Mouse (Mus musculus): ENCODE data around the gene Garem2. TPM values are rescaled to one million over a fixed set of nuclear protein-coding genes. Genes with fewer than 3 reads are reported as not detected.

Garem2 gene
- polyA plus RNA-seq, 1 experiment from 2014 or later = 17.2 TPM

GRCm38 (mm10) chr5:30104339-30104738, 622 bp upstream of the Garem2 start:
- Histone ChIP-seq H3K27me3 (peaks cover 12% of the 10 kb centered on the region), H3K4me3 (peak overlapping the region; percentile 73), H3K4me2 (peak overlapping the region; percentile 91), H3K27ac (replicated peaks) (no peak overlapping the region), H3K9me3 (no peaks in the 10 kb centered on the region), H3K9ac (0 out of 2 replicates have a peak overlapping the region, but pooled peaks have one; percentile 86), H3K36me3 (no peaks in the 10 kb centered on the region), H3K4me1 (replicated peaks) (peaks cover 49% of the 10 kb centered on the region)
- ATAC-seq (ENCODE audit: low read depth) = 0 out of 2 replicates have a peak, but pooled peaks have one; percentile 0
- 2% methylated on average over 11 of the region's 12 CpGs for WGBS

DNA sequence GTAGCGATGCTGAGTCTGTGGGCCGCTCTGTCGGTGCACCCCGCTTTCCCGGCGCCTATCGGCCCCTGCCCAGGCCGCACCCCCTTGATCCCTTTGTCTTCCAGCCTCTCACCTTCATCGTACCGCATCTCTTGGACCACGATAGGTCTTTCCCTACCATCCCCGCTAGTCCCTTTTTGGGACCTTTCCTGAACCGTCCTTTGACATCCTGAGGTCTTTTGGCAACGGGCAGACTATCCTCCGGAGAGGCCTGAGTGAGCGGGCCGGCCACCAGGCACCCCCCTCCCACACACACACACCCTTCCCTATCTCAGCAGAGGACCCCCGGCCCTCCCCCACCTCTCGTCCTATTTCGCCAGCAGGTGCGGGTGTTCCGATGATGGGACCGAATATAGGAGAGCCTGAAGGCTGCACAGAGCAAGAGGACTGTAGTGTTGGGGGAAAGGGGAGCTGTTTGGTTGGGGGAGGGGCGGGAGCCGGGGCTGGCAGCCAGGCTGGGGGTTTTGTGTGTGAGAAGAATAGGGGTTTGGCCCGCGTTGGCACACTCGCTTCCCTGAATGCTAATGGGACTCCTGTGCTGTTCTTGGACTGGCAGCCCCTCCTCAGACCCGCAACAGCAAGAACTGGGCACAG, 823 bp downstream of the Garem2 start, which contains the start of gene 3110082J24Rik:
Gene 3110082J24Rik (minus strand): TSS at position 419 of the 633 bp plus-strand sequence.
- H3K4me2 ChIP-seq = peak within 1 kb of the TSS; percentile 91
- WGBS = 2% methylated on average over 29 of the region's 29 CpGs
- no peaks in the 10 kb centered on the region for H3K36me3 ChIP-seq
- H3K4me3 ChIP-seq = peak within 1 kb of the TSS; percentile 73
- H3K9me3 ChIP-seq = no peaks in the 10 kb centered on the region
- H3K27me3 ChIP-seq = peaks cover 12% of the 10 kb centered on the region
- peak; percentile 38 for ATAC-seq (ENCODE audit: low read depth)
- peak within 1 kb of the TSS; percentile 93 for H3K27ac ChIP-seq (replicated peaks)
- peak within 1 kb of the TSS; percentile 86 for H3K9ac ChIP-seq
- H3K4me1 ChIP-seq (replicated peaks) = peaks cover 63% of the 10 kb centered on the region

DNA sequence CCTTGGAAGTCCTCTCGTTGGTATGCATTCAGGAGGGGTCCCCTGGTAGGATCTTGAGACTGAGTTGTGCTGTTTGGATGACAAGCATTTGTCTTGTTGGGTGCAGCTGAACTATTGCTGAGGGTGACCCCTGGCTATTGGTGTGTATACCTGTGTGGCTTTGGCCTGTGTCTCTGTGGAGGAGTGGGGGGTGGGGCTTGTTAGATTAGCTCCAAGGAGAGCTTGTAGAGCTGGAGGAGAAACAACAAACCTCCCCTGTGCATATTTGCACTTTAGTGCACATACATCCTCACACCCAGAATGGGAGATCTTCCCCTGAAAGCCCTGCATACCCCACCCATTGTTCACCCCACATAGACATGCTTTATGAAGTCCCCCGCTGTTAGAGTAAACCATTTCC, 1.8 kb downstream of the Garem2 start:
- peak; percentile 0; the same call in 1 of the 2 replicates for ATAC-seq (ENCODE audit: low read depth)
- H3K27ac ChIP-seq (replicated peaks) = peak overlapping the region; percentile 93
- peaks cover 73% of the 10 kb centered on the region for H3K4me1 ChIP-seq (replicated peaks)
- H3K4me2 ChIP-seq = peak overlapping the region; percentile 91
- H3K9me3 ChIP-seq = no peaks in the 10 kb centered on the region
- peak overlapping the region; percentile 73 for H3K4me3 ChIP-seq
- whole genome bisulfite sequencing = 3% methylated on average over 2 of the region's 2 CpGs
- H3K36me3 ChIP-seq = no peaks in the 10 kb centered on the region
- peak overlapping the region; percentile 86 for H3K9ac ChIP-seq
- peaks cover 15% of the 10 kb centered on the region for H3K27me3 ChIP-seq

GRCm38 (mm10) chr5:30107186-30107585, 2.2 kb downstream of the Garem2 start:
- Histone ChIP-seq H3K9me3 (no peaks in the 10 kb centered on the region), H3K4me1 (replicated peaks) (peaks cover 77% of the 10 kb centered on the region), H3K9ac (peak overlapping the region; percentile 86), H3K4me3 (peak overlapping the region; percentile 73), H3K36me3 (no peaks in the 10 kb centered on the region; the same call in 1 of the 2 replicates), H3K4me2 (peak overlapping the region; percentile 91), H3K27ac (replicated peaks) (peak overlapping the region; percentile 93), H3K27me3 (peaks cover 19% of the 10 kb centered on the region)
- ATAC-seq (ENCODE audit: low read depth) = peak; percentile 51
- 0% methylated on average over 7 of the region's 7 CpGs for WGBS

GRCm38 (mm10) chr5:30107611-30108041, 2.7 kb downstream of the Garem2 start:
- peak overlapping the region; percentile 93 for H3K27ac ChIP-seq (replicated peaks)
- H3K9ac ChIP-seq = peak overlapping the region; percentile 86
- H3K4me3 ChIP-seq = peak overlapping the region; percentile 73
- no peaks in the 10 kb centered on the region for H3K9me3 ChIP-seq
- peaks cover 78% of the 10 kb centered on the region for H3K4me1 ChIP-seq (replicated peaks)
- peak; percentile 21 for ATAC-seq (ENCODE audit: low read depth)
- 2% methylated on average over 5 of the region's 5 CpGs for WGBS
- H3K4me2 ChIP-seq = peak overlapping the region; percentile 91
- H3K36me3 ChIP-seq = peaks cover 4% of the 10 kb centered on the region; the same call in 1 of the 2 replicates
- H3K27me3 ChIP-seq = peaks cover 23% of the 10 kb centered on the region

DNA sequence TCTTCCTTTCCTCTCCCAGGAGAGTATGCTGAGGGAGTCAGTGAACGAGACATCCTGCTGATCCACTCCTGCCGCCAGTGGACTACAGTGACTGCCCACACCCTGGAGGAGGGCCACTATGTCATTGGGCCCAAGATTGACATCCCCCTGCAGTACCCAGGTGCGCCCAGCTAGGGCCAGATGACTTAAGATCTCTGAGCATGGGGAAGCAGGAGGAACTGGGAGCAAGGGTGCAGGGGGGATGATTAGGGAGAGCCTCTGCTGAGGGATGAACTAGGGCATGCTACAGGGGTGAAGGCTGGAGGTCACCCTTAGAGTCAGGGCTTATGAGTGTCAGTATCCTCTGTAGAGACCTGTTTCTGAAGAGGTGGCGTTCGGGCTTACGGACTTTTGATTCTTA, 3.3 kb downstream of the Garem2 start:
- H3K4me3 ChIP-seq = peak overlapping the region; percentile 73
- peak overlapping the region; percentile 86 for H3K9ac ChIP-seq
- peak overlapping the region; percentile 93 for H3K27ac ChIP-seq (replicated peaks)
- WGBS = 60% methylated on average over 6 of the region's 6 CpGs
- peaks cover 8% of the 10 kb centered on the region; the same call in 1 of the 2 replicates for H3K36me3 ChIP-seq
- no peak for ATAC-seq (ENCODE audit: low read depth)
- H3K4me2 ChIP-seq = peak overlapping the region; percentile 91
- peaks cover 78% of the 10 kb centered on the region for H3K4me1 ChIP-seq (replicated peaks)
- no peaks in the 10 kb centered on the region for H3K9me3 ChIP-seq
- H3K27me3 ChIP-seq = peaks cover 27% of the 10 kb centered on the region

DNA sequence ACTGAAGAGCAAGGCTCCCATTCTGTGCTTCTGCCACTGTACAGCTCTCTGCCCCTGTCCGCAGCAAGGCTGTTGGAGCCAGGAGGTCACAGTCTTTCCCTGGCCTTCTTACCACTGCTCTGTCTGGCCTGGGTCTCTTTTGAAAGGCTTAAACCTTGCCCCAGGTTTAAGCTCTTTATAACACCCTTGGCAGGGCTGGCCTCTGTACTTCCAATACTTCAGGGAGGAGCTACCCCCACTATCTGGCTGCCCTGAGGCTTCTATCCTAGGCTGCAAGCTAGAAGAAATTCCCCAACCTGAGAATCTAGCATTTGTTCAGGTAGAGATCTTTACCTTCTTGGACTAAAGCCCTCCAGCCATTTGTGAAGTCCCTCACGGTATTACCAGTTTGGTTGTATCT, 4.9 kb downstream of the Garem2 start:
- peak overlapping the region; percentile 77 for H3K27ac ChIP-seq (replicated peaks)
- peaks cover 27% of the 10 kb centered on the region for H3K27me3 ChIP-seq
- H3K4me1 ChIP-seq (replicated peaks) = peaks cover 88% of the 10 kb centered on the region
- no peak for ATAC-seq (ENCODE audit: low read depth)
- no peak overlapping the region for H3K4me3 ChIP-seq
- 38% methylated on average over 2 of the region's 2 CpGs for WGBS
- H3K36me3 ChIP-seq = peaks cover 8% of the 10 kb centered on the region; the same call in 1 of the 2 replicates
- H3K9ac ChIP-seq = peak overlapping the region; percentile 57; the same call in 1 of the 2 replicates
- peak overlapping the region; percentile 48 for H3K4me2 ChIP-seq
- H3K9me3 ChIP-seq = no peaks in the 10 kb centered on the region

- 4% methylated on average over 22 of the region's 22 CpGs for WGBS
- Histone ChIP-seq H3K4me3 (peak overlapping the region; percentile 18; the same call in 1 of the 2 replicates), H3K27me3 (peaks cover 29% of the 10 kb centered on the region), H3K9ac (peak overlapping the region; percentile 57), H3K9me3 (no peaks in the 10 kb centered on the region), H3K36me3 (peaks cover 8% of the 10 kb centered on the region; the same call in 1 of the 2 replicates), H3K4me1 (replicated peaks) (peaks cover 83% of the 10 kb centered on the region), H3K4me2 (peak overlapping the region; percentile 48), H3K27ac (replicated peaks) (peak overlapping the region; percentile 77)
- ATAC-seq (ENCODE audit: low read depth) = no peak
Measured at GRCm38 (mm10) chr5:30110371-30111060, 5.6 kb downstream of the Garem2 start.

GRCm38 (mm10) chr5:30111126-30111525, 6.2 kb downstream of the Garem2 start:
- H3K4me1 ChIP-seq (replicated peaks) = peaks cover 77% of the 10 kb centered on the region
- peak overlapping the region; percentile 77 for H3K27ac ChIP-seq (replicated peaks)
- H3K36me3 ChIP-seq = peaks cover 10% of the 10 kb centered on the region
- peak overlapping the region; percentile 18; the same call in 1 of the 2 replicates for H3K4me3 ChIP-seq
- peak overlapping the region; percentile 57 for H3K9ac ChIP-seq
- peaks cover 33% of the 10 kb centered on the region for H3K27me3 ChIP-seq
- H3K4me2 ChIP-seq = peak overlapping the region; percentile 48
- no peaks in the 10 kb centered on the region for H3K9me3 ChIP-seq
- WGBS = 2% methylated on average over 18 of the region's 18 CpGs
- peak; percentile 16; the same call in 1 of the 2 replicates for ATAC-seq (ENCODE audit: low read depth)

DNA sequence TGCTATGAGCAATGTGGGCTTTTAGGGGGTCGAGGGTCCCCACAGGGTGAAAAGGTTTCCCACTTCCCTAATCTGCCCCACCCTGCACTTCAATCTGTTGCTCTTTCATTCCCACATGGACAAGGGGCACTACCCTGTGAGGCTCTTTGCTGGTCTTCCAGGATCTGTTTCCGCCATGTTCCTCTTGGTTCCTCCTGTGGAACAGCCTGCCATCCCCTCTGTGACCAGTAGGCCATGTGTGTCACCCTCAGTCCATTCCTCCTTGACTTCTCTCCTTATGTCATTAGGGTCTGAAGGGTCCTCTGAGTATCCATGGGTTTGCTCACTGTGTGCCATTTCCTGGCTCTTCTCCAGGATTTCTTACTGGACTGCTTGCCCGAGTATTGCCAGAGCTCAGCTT, 6.8 kb downstream of the Garem2 start:
- Histone ChIP-seq H3K27ac (replicated peaks) (0 out of 2 replicates have a peak overlapping the region, but pooled peaks have one; percentile 33), H3K4me3 (0 out of 2 replicates have a peak overlapping the region, but pooled peaks have one; percentile 18), H3K4me2 (peak overlapping the region; percentile 48), H3K27me3 (peaks cover 33% of the 10 kb centered on the region), H3K4me1 (replicated peaks) (peaks cover 70% of the 10 kb centered on the region), H3K36me3 (peaks cover 16% of the 10 kb centered on the region), H3K9ac (peak overlapping the region; percentile 57; the same call in 1 of the 2 replicates), H3K9me3 (no peaks in the 10 kb centered on the region)
- no peak for ATAC-seq (ENCODE audit: low read depth)
- WGBS = 61% methylated on average over 3 of the region's 3 CpGs

- H3K4me1 ChIP-seq (replicated peaks) = peaks cover 62% of the 10 kb centered on the region
- H3K36me3 ChIP-seq = peaks cover 24% of the 10 kb centered on the region
- H3K4me2 ChIP-seq = no peak overlapping the region
- ATAC-seq (ENCODE audit: low read depth) = no peak
- H3K27me3 ChIP-seq = peaks cover 33% of the 10 kb centered on the region
- no peak overlapping the region for H3K27ac ChIP-seq (replicated peaks)
- H3K4me3 ChIP-seq = no peak overlapping the region
- 80% methylated on average over 3 of the region's 3 CpGs for WGBS
- H3K9me3 ChIP-seq = no peaks in the 10 kb centered on the region
- H3K9ac ChIP-seq = no peak overlapping the region
Measured at GRCm38 (mm10) chr5:30112533-30113068, 7.6 kb downstream of the Garem2 start.
